Mouse (Mus musculus) adrenal gland, postnatal 14 days (tissue): ENCODE results near the gene 6030468B19Rik. TPM values are rescaled to one million over a fixed set of nuclear protein-coding genes. Genes with fewer than 3 reads are reported as not detected.

Experiments
- total RNA-seq: library from RNA; stranded (reverse); gene quantifications from 2 replicates; pipeline ENCODE4 v1.2.3, GENCODE M21; 2021

Gene 6030468B19Rik
- total RNA-seq, 1 experiment from 2014 or later: 0.44 TPM

Other genes starting within 250 kb of the 6030468B19Rik start
- 22.7 and 29.5 TPM in 2 replicates for gene Tnrc6c, start 143.4 kb upstream of the 6030468B19Rik start, total RNA-seq
- 5.3 and 8.3 TPM in 2 replicates for gene Tmc8, start 15.6 kb upstream of the 6030468B19Rik start, total RNA-seq
- gene Tmc6, start 15.5 kb upstream of the 6030468B19Rik start, total RNA-seq: 35.1 and 35.7 TPM in 2 replicates
- 0.83 and 0.93 TPM in 2 replicates for gene Gm20708, start 12.0 kb downstream of the 6030468B19Rik start, total RNA-seq
- gene Syngr2, start 12.0 kb downstream of the 6030468B19Rik start, total RNA-seq: 62.6 and 73.8 TPM in 2 replicates
- gene Afmid, start 28.3 kb downstream of the 6030468B19Rik start, total RNA-seq: 7.5 and 16.4 TPM in 2 replicates
- gene Tk1, start 28.4 kb downstream of the 6030468B19Rik start, total RNA-seq: 29.1 and 34.8 TPM in 2 replicates
- 17.8 and 22.6 TPM in 2 replicates for gene Birc5, start 51.6 kb downstream of the 6030468B19Rik start, total RNA-seq
- gene Tmem235, start 63.1 kb downstream of the 6030468B19Rik start, total RNA-seq: not detected in 2 replicates
- 11.5 and 12.3 TPM in 2 replicates for gene Tha1, start 75.8 kb downstream of the 6030468B19Rik start, total RNA-seq
- gene Socs3, start 172.4 kb downstream of the 6030468B19Rik start, total RNA-seq: 4.8 and 6.5 TPM in 2 replicates
- 32.9 and 39.2 TPM in 2 replicates for gene Pgs1, start 188.6 kb downstream of the 6030468B19Rik start, total RNA-seq